Mouse (Mus musculus) lung, postnatal 36 days (tissue): Measurements from ENCODE around the gene Mgst1.

Experiments used
- DNase-seq: peaks from one replicate; pipeline ENCODE4 v3.0.0; 2022; ENCODE audit warnings: mixed read lengths

Gene Mgst1

GRCm38 (mm10) chr6:138139930-138140329 is at the start of gene Mgst1:
Gene Mgst1, plus strand, starts transcription at chr6:138140316.
- peak; percentile 75 for DNase-seq

GRCm38 (mm10) chr6:138092432-138092831 is 47.7 kb upstream of the Mgst1 start:
- DNase-seq = no peak

- DNase-seq = no peak
Measured at GRCm38 (mm10) chr6:138095060-138095459, 45.1 kb upstream of the Mgst1 start.

GRCm38 (mm10) chr6:138099646-138100045 is 40.5 kb upstream of the Mgst1 start:
- no peak for DNase-seq

GRCm38 (mm10) chr6:138101843-138102242 is 38.3 kb upstream of the Mgst1 start:
- DNase-seq = no peak

GRCm38 (mm10) chr6:138102940-138103339 is 37.2 kb upstream of the Mgst1 start:
- no peak for DNase-seq

- DNase-seq = no peak
Measured at GRCm38 (mm10) chr6:138104559-138104958, 35.6 kb upstream of the Mgst1 start.

- DNase-seq = no peak
Measured at GRCm38 (mm10) chr6:138117496-138117895, 22.6 kb upstream of the Mgst1 start.

GRCm38 (mm10) chr6:138128392-138129335 is 11.5 kb upstream of the Mgst1 start:
- peak; percentile 47 for DNase-seq

GRCm38 (mm10) chr6:138130541-138130940 is 9.6 kb upstream of the Mgst1 start:
- DNase-seq = no peak

GRCm38 (mm10) chr6:138140336-138140735 is 220 bp downstream of the Mgst1 start:
- peak; percentile 89 for DNase-seq

GRCm38 (mm10) chr6:138141111-138141592 is 1.0 kb downstream of the Mgst1 start:
- DNase-seq = peak; percentile 96

GRCm38 (mm10) chr6:138142604-138143003 is 2.5 kb downstream of the Mgst1 start:
- DNase-seq = no peak

GRCm38 (mm10) chr6:138143450-138143849 is 3.3 kb downstream of the Mgst1 start:
- DNase-seq = peak; percentile 77

GRCm38 (mm10) chr6:138153111-138153510 is 13.0 kb downstream of the Mgst1 start:
- DNase-seq = peak; percentile 86

- DNase-seq = peak; percentile 74
Measured at GRCm38 (mm10) chr6:138163920-138164319, 23.8 kb downstream of the Mgst1 start.

- DNase-seq = peak; percentile 8
Measured at GRCm38 (mm10) chr6:138171480-138172224, 31.5 kb downstream of the Mgst1 start.
